Mouse (Mus musculus) ES-Bruce4 (cell line): ENCODE results near the gene Lctl. TPM values are rescaled to one million over a fixed set of nuclear protein-coding genes. Genes with fewer than 3 reads are reported as not detected.

Experiments used
- H3K27ac ChIP-seq: 2 replicates; pipeline ENCODE4 v1.5.1; 2012; ENCODE audit warnings: low read length, inconsistent platforms; ENCODE audit not compliant: insufficient read depth
- H3K27me3 ChIP-seq: 2 replicates; pipeline ENCODE4 v1.6.1; 2012; ENCODE audit warnings: mild to moderate bottlenecking, low read length, inconsistent platforms; ENCODE audit not compliant: control insufficient read depth, poor library complexity, insufficient read depth, severe bottlenecking
- H3K36me3 ChIP-seq: 2 replicates; pipeline ENCODE4 v1.6.1; 2012; ENCODE audit warnings: inconsistent platforms, mild to moderate bottlenecking, low read length, moderate library complexity; ENCODE audit not compliant: control insufficient read depth, poor library complexity, insufficient read depth, severe bottlenecking
- H3K4me1 ChIP-seq: one replicate; pipeline ENCODE4 v1.8.1; 2011; ENCODE audit warnings: low read length; ENCODE audit not compliant: control insufficient read depth, insufficient read depth
- H3K4me3 ChIP-seq: 2 replicates; pipeline ENCODE4 v1.5.1; 2011; ENCODE audit warnings: low read depth, mild to moderate bottlenecking, low read length
- H3K9ac ChIP-seq: 2 replicates; pipeline ENCODE4 v1.6.1; 2012; ENCODE audit warnings: low read depth, mild to moderate bottlenecking, inconsistent platforms; ENCODE audit not compliant: poor library complexity, severe bottlenecking
- H3K9me3 ChIP-seq: replicated peaks from 2 replicates; pipeline ENCODE4 v1.6.1; 2012; ENCODE audit warnings: mild to moderate bottlenecking, low read length, inconsistent platforms; ENCODE audit not compliant: control insufficient read depth, poor library complexity, insufficient read depth, severe bottlenecking
- CTCF ChIP-seq: IDR thresholded peaks from one replicate; pipeline ENCODE4 v1.8.1; 2011; ENCODE audit warnings: low read depth, low read length
- EP300 ChIP-seq: IDR thresholded peaks from 2 replicates; pipeline ENCODE4 v1.6.1; 2011; ENCODE audit warnings: low read depth, low read length; ENCODE audit not compliant: insufficient read depth
- POLR2A ChIP-seq: IDR thresholded peaks from one replicate; pipeline ENCODE4 v1.8.1; 2011; ENCODE audit warnings: low read length; ENCODE audit not compliant: insufficient read depth
- polyA plus RNA-seq: library from polyadenylated mRNA; stranded (reverse); fragments of >200 nt; gene quantifications from 2 replicates; pipeline ENCODE4 v1.2.4, GENCODE M21; 2011; ENCODE audit warnings: low read depth; ENCODE audit not compliant: missing spikeins, insufficient read depth, insufficient read length

Lctl gene
- polyA plus RNA-seq, 1 experiment = 0.58 TPM

GRCm38 (mm10) chr9:64076412-64076811 lies 40.5 kb upstream of the Lctl start:
- Histone ChIP-seq H3K27ac (no peak overlapping the region), H3K9me3 (no peaks in the 10 kb centered on the region), H3K27me3 (no peaks in the 10 kb centered on the region), H3K4me3 (no peak overlapping the region), H3K9ac (no peak overlapping the region), H3K4me1 (no peaks in the 10 kb centered on the region), H3K36me3 (no peaks in the 10 kb centered on the region)
- TF ChIP-seq POLR2A (no peak), CTCF (no peak), EP300 (no peak)

- Histone ChIP-seq H3K4me1 (no peaks in the 10 kb centered on the region), H3K27me3 (no peaks in the 10 kb centered on the region), H3K27ac (no peak overlapping the region), H3K4me3 (no peak overlapping the region), H3K9ac (no peak overlapping the region), H3K36me3 (no peaks in the 10 kb centered on the region), H3K9me3 (no peaks in the 10 kb centered on the region)
- TF ChIP-seq POLR2A (no peak), CTCF (no peak), EP300 (no peak)
These were observed 38.6 kb upstream of the Lctl start for GRCm38 (mm10) chr9:64078386-64078792.

GRCm38 (mm10) chr9:64079922-64080321 lies 37.0 kb upstream of the Lctl start:
- Histone ChIP-seq H3K9ac (no peak overlapping the region), H3K27ac (no peak overlapping the region), H3K4me1 (no peaks in the 10 kb centered on the region), H3K36me3 (no peaks in the 10 kb centered on the region), H3K9me3 (no peaks in the 10 kb centered on the region), H3K27me3 (no peaks in the 10 kb centered on the region), H3K4me3 (no peak overlapping the region)
- TF ChIP-seq POLR2A (no peak), CTCF (no peak), EP300 (no peak)

- 0 out of 2 replicates have a peak overlapping the region, but pooled peaks have one; percentile 43 for H3K4me3 ChIP-seq
- no peaks in the 10 kb centered on the region for H3K36me3 ChIP-seq
- H3K9me3 ChIP-seq = no peaks in the 10 kb centered on the region
- H3K9ac ChIP-seq = peak overlapping the region; percentile 68
- H3K27me3 ChIP-seq = no peaks in the 10 kb centered on the region
- no peaks in the 10 kb centered on the region for H3K4me1 ChIP-seq
- H3K27ac ChIP-seq = no peak overlapping the region
- no peak for TF ChIP-seq EP300
- TF ChIP-seq POLR2A = no peak
- no peak for TF ChIP-seq CTCF
These were observed 32.7 kb upstream of the Lctl start for GRCm38 (mm10) chr9:64084231-64084630.

- Histone ChIP-seq H3K9ac (peak overlapping the region; percentile 68), H3K36me3 (no peaks in the 10 kb centered on the region), H3K9me3 (no peaks in the 10 kb centered on the region), H3K27me3 (no peaks in the 10 kb centered on the region), H3K4me1 (no peaks in the 10 kb centered on the region), H3K4me3 (peak overlapping the region; percentile 43), H3K27ac (no peak overlapping the region)
- TF ChIP-seq CTCF = no peak
These were observed 32.1 kb upstream of the Lctl start for GRCm38 (mm10) chr9:64084661-64085399.

- Histone ChIP-seq H3K36me3 (no peaks in the 10 kb centered on the region), H3K27me3 (no peaks in the 10 kb centered on the region), H3K4me3 (no peak overlapping the region), H3K9ac (no peak overlapping the region), H3K4me1 (no peaks in the 10 kb centered on the region), H3K27ac (no peak overlapping the region; the same call in 1 of the 2 replicates), H3K9me3 (no peaks in the 10 kb centered on the region)
- TF ChIP-seq EP300 (no peak), CTCF (no peak), POLR2A (no peak)
These were observed 31.0 kb upstream of the Lctl start for GRCm38 (mm10) chr9:64085976-64086375.
